Mouse (Mus musculus) intestine, postnatal 0 days (tissue): ENCODE results near the gene Foxa3. TPM values are rescaled to one million over a fixed set of nuclear protein-coding genes. Genes with fewer than 3 reads are reported as not detected.

ENCODE experiments used
- ATAC-seq: fragments of 200-750 bp; cut with Nextera tagmentation; 2 replicates; pipeline ENCODE4 v1.8.0; 2017; ENCODE audit warnings: mild to moderate bottlenecking, moderate TSS enrichment, moderate library complexity
- H3K27ac ChIP-seq: fragments of 300-500 bp; sonication (generic); 2 replicates; pipeline ENCODE4 v1.5.1; 2014; ENCODE audit warnings: mild to moderate bottlenecking, low read depth, low read length, moderate library complexity
- H3K27me3 ChIP-seq: fragments of 300-500 bp; sonication (generic); replicated peaks from 2 replicates; pipeline ENCODE4 v1.6.1; 2014; ENCODE audit warnings: low read length, mixed read lengths; ENCODE audit not compliant: control insufficient read depth, insufficient read depth
- H3K36me3 ChIP-seq: fragments of 300-500 bp; sonication (generic); 2 replicates; pipeline ENCODE4 v1.6.1; 2014; ENCODE audit warnings: mild to moderate bottlenecking, moderate library complexity; ENCODE audit not compliant: control insufficient read depth, insufficient read depth
- H3K4me1 ChIP-seq: fragments of 300-500 bp; sonication (generic); replicated peaks from 2 replicates; pipeline ENCODE4 v1.6.1; 2014; ENCODE audit warnings: antibody characterized with exemption, low read length, mixed read lengths; ENCODE audit not compliant: control insufficient read depth, insufficient read depth
- H3K4me2 ChIP-seq: fragments of 300-500 bp; sonication (generic); replicated peaks from 2 replicates; pipeline ENCODE4 v1.6.1; 2014; ENCODE audit warnings: low read depth, mild to moderate bottlenecking, moderate library complexity
- H3K4me3 ChIP-seq: fragments of 300-500 bp; sonication (generic); 2 replicates; pipeline ENCODE4 v1.5.1; 2014; ENCODE audit warnings: low read depth, low read length
- H3K9ac ChIP-seq: fragments of 300-500 bp; sonication (generic); 2 replicates; pipeline ENCODE4 v1.6.1; 2014; ENCODE audit warnings: mild to moderate bottlenecking, low read depth, low read length
- H3K9me3 ChIP-seq: fragments of 300-500 bp; sonication (generic); 2 replicates; pipeline ENCODE4 v1.6.1; 2016; ENCODE audit warnings: mixed run types; ENCODE audit not compliant: control insufficient read depth
- CTCF ChIP-seq: sonication (generic); IDR thresholded peaks from 2 replicates; pipeline ENCODE4 v1.5.1; 2016; ENCODE audit warnings: low read depth, mild to moderate bottlenecking, control low read depth, antibody characterized with exemption, moderate library complexity
- WGBS: fragments of 180-500 bp; shearing (Covaris S2); extraction: QIAGEN DNeasy Blood & Tissue Kit; methylation state at CpG from one replicate; pipeline ENCODE4 v1.1.7; 2014; 5-methylcytosine and 5-hydroxymethylcytosine counted together
- polyA plus RNA-seq: library from polyadenylated mRNA; unstranded; fragments of >200 nt; fragmentation: Nextera tagmentation; extraction: Ambion mirVana; gene quantifications from 2 replicates; pipeline ENCODE4 v1.2.1, GENCODE M21; 2015

Gene Foxa3
- polyA plus RNA-seq, 1 experiment from 2014 or later = 12.4 TPM

DNA sequence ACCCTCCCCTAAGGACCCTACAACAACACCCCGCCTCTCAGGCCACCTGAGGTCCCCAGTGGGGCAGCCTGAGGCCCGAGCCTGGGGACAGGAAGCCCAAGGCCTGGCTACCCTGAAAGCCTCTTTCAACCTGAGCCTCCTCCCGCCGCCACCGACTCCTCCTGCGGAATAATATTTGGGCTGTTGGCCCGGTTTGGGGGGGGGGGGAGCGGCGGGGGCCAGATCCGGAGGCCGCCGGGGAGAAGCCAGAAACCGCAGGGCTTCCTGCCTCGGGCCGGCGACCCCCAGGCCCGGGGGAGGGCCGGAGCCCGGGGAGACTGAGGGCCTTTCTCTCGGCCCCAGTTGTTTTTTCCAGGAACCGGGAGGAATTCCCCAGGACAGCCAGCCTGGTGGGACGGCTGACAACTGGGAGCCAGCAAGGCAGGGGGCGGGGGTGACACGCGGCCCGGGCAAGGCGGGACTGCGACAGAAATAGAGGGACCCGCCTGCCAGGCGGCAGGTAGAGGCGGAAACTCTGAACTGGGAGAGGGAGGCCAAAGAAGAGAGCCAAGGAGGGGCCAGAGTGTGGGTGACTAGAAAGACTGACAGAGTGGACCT is 11.2 kb downstream of the Foxa3 start:
- peak overlapping the region; percentile 63 for H3K9ac ChIP-seq
- H3K36me3 ChIP-seq = no peaks in the 10 kb centered on the region; the same call in 1 of the 2 replicates
- ATAC-seq = peak; percentile 19
- peak overlapping the region; percentile 67 for H3K4me2 ChIP-seq
- no peak for TF ChIP-seq CTCF
- H3K27me3 ChIP-seq = no peaks in the 10 kb centered on the region
- H3K4me3 ChIP-seq = peak overlapping the region; percentile 33
- peak overlapping the region; percentile 35 for H3K27ac ChIP-seq
- H3K4me1 ChIP-seq = 0 out of 2 replicates have a peak, but pooled peaks cover 5% of the 10 kb centered on the region
- 3% methylated on average over 29 of the region's 31 CpGs for WGBS
- no peaks in the 10 kb centered on the region for H3K9me3 ChIP-seq

DNA sequence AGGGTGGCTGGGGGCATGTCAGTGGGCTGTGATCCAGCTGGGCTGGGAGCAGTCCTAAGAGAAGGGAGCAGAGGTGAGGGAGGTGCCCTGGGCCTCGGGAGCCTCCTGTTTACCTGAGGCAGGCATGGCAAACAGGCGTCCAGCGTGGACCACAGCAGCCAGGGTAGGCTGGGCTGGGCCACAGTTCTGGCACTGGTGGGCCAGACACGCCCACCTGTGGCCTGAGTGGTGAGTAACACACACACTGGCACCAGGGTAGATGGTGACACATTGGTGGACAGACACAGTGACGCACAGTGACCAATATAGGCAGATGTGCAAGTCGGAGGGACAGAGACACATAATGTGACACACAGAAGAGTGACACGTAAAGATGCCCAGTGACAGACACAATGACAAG is 12.8 kb downstream of the Foxa3 start:
- Histone ChIP-seq H3K4me2 (no peak overlapping the region), H3K4me1 (peaks cover 13% of the 10 kb centered on the region; the same call in 1 of the 2 replicates), H3K27ac (no peak overlapping the region), H3K4me3 (no peak overlapping the region), H3K36me3 (peaks cover 6% of the 10 kb centered on the region; the same call in 1 of the 2 replicates), H3K9me3 (no peaks in the 10 kb centered on the region), H3K9ac (no peak overlapping the region), H3K27me3 (no peaks in the 10 kb centered on the region)
- no peak for TF ChIP-seq CTCF
- no peak for ATAC-seq
- 71% methylated on average over 7 of the region's 7 CpGs for WGBS

DNA sequence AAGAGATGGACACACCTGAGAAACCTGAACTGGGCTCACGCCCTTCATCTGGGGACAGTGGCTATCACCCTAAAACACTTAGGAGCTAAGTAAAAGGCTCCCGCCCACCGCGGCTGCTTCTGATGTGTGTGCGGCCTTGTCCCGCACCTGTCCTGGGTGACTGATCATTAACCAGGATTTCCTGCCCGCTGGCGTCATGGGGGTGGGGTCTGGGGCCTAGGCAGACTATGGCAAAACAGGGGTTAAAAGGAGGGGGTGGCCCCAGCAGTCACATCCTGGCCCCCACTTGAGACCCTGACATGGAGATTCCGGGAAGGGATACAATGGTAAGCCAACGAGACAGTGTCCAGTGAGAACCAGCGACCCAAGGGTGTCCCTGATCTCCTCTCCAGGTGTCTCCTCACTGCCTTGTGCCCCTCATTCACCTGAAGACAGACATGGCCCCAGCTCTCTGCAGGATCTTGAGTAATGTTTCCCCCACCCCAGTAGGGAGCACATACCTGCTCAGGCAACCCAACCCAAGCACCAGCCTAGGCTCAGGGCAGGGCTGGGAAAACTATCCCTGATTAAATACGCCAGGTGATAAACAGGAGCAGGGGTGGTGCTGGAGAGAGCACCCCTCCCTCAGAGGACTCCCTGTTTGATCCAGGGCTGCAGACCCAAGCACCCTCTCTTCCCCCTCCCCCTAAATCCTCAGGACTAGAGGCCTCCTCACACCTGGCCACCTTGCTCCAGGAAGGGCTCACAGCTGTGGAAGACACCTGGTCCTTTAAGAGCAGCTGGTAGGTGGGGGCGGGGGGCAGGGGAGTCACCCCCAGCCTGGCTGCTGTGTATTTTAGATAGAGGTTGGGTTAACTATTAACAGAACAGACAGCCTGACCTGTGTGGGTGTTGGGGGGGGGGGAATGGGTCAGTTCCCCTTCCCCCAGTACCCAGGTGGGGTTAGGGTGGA is 16.0 kb downstream of the Foxa3 start:
- Histone ChIP-seq H3K4me2 (peak overlapping the region; percentile 91), H3K27ac (peak overlapping the region; percentile 36), H3K9ac (no peak overlapping the region), H3K36me3 (peaks cover 11% of the 10 kb centered on the region; the same call in 1 of the 2 replicates), H3K9me3 (no peaks in the 10 kb centered on the region), H3K4me1 (peaks cover 18% of the 10 kb centered on the region), H3K27me3 (no peaks in the 10 kb centered on the region), H3K4me3 (no peak overlapping the region)
- WGBS = 31% methylated on average over 13 of the region's 13 CpGs
- no peak for TF ChIP-seq CTCF
- peak; percentile 48 for ATAC-seq

DNA sequence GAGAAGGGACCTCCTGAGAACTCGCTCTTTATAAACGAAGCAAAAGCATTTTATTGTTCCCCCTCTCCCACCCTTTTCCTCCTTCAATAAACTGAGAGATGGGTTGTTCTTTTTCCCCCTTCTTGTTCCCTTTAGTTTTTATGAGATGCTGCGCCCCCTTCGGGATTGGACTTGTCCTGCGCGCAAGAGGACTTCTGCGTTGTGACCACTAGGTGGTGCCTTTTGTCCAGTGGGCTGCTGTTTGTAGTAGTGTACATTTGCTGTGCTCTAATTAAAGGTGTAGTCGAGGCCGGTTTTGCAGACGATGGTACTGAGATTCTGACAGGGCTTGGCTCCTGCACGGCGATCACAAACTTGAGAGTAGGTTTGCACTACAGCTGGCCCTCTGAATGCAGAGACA is 16.9 kb downstream of the Foxa3 start:
- H3K27ac ChIP-seq = peak overlapping the region; percentile 36
- no peaks in the 10 kb centered on the region for H3K27me3 ChIP-seq
- TF ChIP-seq CTCF = peak; percentile 99
- no peaks in the 10 kb centered on the region for H3K9me3 ChIP-seq
- WGBS = 4% methylated on average over 12 of the region's 12 CpGs
- H3K4me1 ChIP-seq = peaks cover 18% of the 10 kb centered on the region
- H3K36me3 ChIP-seq = peaks cover 11% of the 10 kb centered on the region; the same call in 1 of the 2 replicates
- H3K4me3 ChIP-seq = peak overlapping the region; percentile 86; the same call in 1 of the 2 replicates
- no peak overlapping the region for H3K9ac ChIP-seq
- peak; percentile 28; the same call in 1 of the 2 replicates for ATAC-seq
- peak overlapping the region; percentile 91 for H3K4me2 ChIP-seq

DNA sequence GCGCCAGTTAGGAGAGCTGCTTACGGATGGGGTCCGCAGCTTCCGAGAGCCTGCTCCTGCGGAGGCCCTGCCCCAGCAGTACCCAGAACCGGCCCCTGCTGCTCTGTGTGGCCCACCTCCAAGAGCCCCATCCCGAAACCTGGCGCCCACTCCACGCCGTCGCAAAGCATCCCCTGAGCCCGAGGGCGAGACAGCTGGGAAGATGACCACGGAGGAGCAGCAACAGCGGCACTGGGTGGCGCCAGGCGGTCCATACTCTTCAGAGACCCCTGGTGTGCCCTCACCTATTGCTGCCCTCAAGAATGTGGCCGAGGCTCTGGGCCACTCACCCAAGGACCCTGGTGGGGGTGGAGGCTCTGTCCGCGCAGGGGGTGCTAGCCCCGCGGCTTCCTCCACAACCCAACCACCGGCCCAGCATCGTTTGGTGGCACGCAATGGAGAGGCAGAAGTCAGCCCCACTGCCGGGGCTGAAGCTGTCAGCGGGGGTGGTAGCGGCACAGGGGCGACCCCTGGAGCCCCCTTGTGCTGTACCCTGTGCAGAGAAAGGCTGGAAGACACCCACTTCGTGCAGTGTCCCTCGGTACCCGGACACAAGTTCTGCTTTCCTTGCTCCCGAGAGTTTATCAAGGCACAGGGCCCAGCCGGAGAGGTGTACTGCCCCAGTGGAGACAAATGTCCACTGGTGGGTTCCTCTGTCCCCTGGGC is 17.8 kb downstream of the Foxa3 start:
- H3K9me3 ChIP-seq = no peaks in the 10 kb centered on the region
- ATAC-seq = no peak
- no peak for TF ChIP-seq CTCF
- H3K27me3 ChIP-seq = no peaks in the 10 kb centered on the region
- H3K4me3 ChIP-seq = peak overlapping the region; percentile 86
- peak overlapping the region; percentile 69; the same call in 1 of the 2 replicates for H3K9ac ChIP-seq
- H3K36me3 ChIP-seq = peaks cover 11% of the 10 kb centered on the region; the same call in 1 of the 2 replicates
- H3K4me2 ChIP-seq = peak overlapping the region; percentile 91
- H3K27ac ChIP-seq = 0 out of 2 replicates have a peak overlapping the region, but pooled peaks have one; percentile 21
- WGBS = 58% methylated on average over 34 of the region's 34 CpGs
- H3K4me1 ChIP-seq = peaks cover 17% of the 10 kb centered on the region
